Mouse (Mus musculus) stomach, postnatal 0 days (tissue): Measurements from ENCODE around the gene Adgrd1.

Source experiments
- CTCF ChIP-seq: IDR thresholded peaks from 2 replicates; pipeline ENCODE4 v1.5.1; 2016; ENCODE audit warnings: antibody characterized with exemption, low read depth, mild to moderate bottlenecking, moderate library complexity
- EP300 ChIP-seq: optimal IDR thresholded peaks from 2 replicates; pipeline ENCODE3; 2016; ENCODE audit warnings: antibody characterized with exemption

GRCm38 (mm10) chr5:129118523-129118922 lies 22.0 kb downstream of the Adgrd1 start:
- TF ChIP-seq CTCF (no peak), EP300 (no peak)
